Mouse (Mus musculus): ENCODE data around the gene Pdap1. TPM values are rescaled to one million over a fixed set of nuclear protein-coding genes. Genes with fewer than 3 reads are reported as not detected.

Pdap1 gene
- polyA plus RNA-seq, 2 experiments = 91.5 to 114 TPM

GRCm38 (mm10) chr5:145166536-145167305 lies 26.7 kb upstream of the Pdap1 start, which contains the start of the genes Ptcd1 and Cpsf4:
TSS of gene Ptcd1 (minus strand) at chr5:145167108.
TSS of gene Cpsf4 (plus strand) at chr5:145167213.
- Histone ChIP-seq H3K9me3 (ENCODE audit: control insufficient read depth, low read length) (no peaks in the 10 kb centered on the region), H3K9ac (ENCODE audit: low read depth, low read length, severe bottlenecking) (peak within 1 kb of the TSS; percentile 91), H3K36me3 (ENCODE audit: control insufficient read depth, insufficient read depth, low read length) (peaks cover 48% of the 10 kb centered on the region), H3K4me2 (replicated peaks; ENCODE audit: low read depth, low read length, severe bottlenecking) (peak within 1 kb of the TSS; percentile 72), H3K27ac (replicated peaks; ENCODE audit: low read depth, low read length) (peak within 1 kb of the TSS; percentile 74), H3K4me3 (replicated peaks; ENCODE audit: low read length) (peak within 1 kb of the TSS; percentile 90), H3K27me3 (ENCODE audit: control insufficient read depth, insufficient read depth, low read length) (no peaks in the 10 kb centered on the region), H3K4me1 (ENCODE audit: control insufficient read depth, insufficient read depth, low read length) (peaks cover 14% of the 10 kb centered on the region)
- ATAC-seq (ENCODE audit: low FRiP score, low read depth) (peak; percentile 96), DNase-seq (ENCODE audit: low spot score) (peak; percentile 99)
- 5% methylated on average over 44 of the region's 51 CpGs for WGBS
- no peak for TF ChIP-seq POLR2A (IDR thresholded peaks at IDR 0.05; ENCODE audit: borderline replicate concordance, extremely low read depth, insufficient read depth, insufficient read length)

GRCm38 (mm10) chr5:145165184-145165583 lies 25.1 kb upstream of the Pdap1 start:
- Histone ChIP-seq H3K27me3 (ENCODE audit: control insufficient read depth, insufficient read depth, low read length) (no peaks in the 10 kb centered on the region), H3K27ac (replicated peaks; ENCODE audit: low read depth, low read length) (no peak overlapping the region), H3K9ac (ENCODE audit: low read depth, low read length, severe bottlenecking) (no peak overlapping the region), H3K4me3 (replicated peaks; ENCODE audit: low read length) (no peak overlapping the region), H3K36me3 (ENCODE audit: control insufficient read depth, insufficient read depth, low read length) (peaks cover 50% of the 10 kb centered on the region), H3K4me1 (ENCODE audit: control insufficient read depth, insufficient read depth, low read length) (peaks cover 14% of the 10 kb centered on the region), H3K9me3 (ENCODE audit: control insufficient read depth, low read length) (no peaks in the 10 kb centered on the region), H3K4me2 (replicated peaks; ENCODE audit: low read depth, low read length, severe bottlenecking) (no peak overlapping the region)
- ATAC-seq (ENCODE audit: low FRiP score, low read depth) (no peak), DNase-seq (ENCODE audit: low spot score) (no peak)
- no peak for TF ChIP-seq POLR2A (IDR thresholded peaks at IDR 0.05; ENCODE audit: borderline replicate concordance, extremely low read depth, insufficient read depth, insufficient read length)
- WGBS = 87% methylated on average over 15 of the region's 15 CpGs

- no peak overlapping the region for H3K4me2 ChIP-seq (replicated peaks; ENCODE audit: low read depth, low read length, severe bottlenecking)
- 74% methylated on average over 3 of the region's 3 CpGs for WGBS
- no peak overlapping the region for H3K27ac ChIP-seq (replicated peaks; ENCODE audit: low read depth, low read length)
- no peak overlapping the region for H3K4me3 ChIP-seq (replicated peaks; ENCODE audit: low read length)
- TF ChIP-seq POLR2A (IDR thresholded peaks at IDR 0.05; ENCODE audit: borderline replicate concordance, extremely low read depth, insufficient read depth, insufficient read length) = no peak
- peaks cover 52% of the 10 kb centered on the region for H3K36me3 ChIP-seq (ENCODE audit: control insufficient read depth, insufficient read depth, low read length)
- H3K9ac ChIP-seq (ENCODE audit: low read depth, low read length, severe bottlenecking) = no peak overlapping the region
- peaks cover 14% of the 10 kb centered on the region for H3K4me1 ChIP-seq (ENCODE audit: control insufficient read depth, insufficient read depth, low read length)
- DNase-seq (ENCODE audit: low spot score) = no peak
- no peak for ATAC-seq (ENCODE audit: low FRiP score, low read depth)
- H3K9me3 ChIP-seq (ENCODE audit: control insufficient read depth, low read length) = no peaks in the 10 kb centered on the region
- H3K27me3 ChIP-seq (ENCODE audit: control insufficient read depth, insufficient read depth, low read length) = no peaks in the 10 kb centered on the region
Measured at GRCm38 (mm10) chr5:145164710-145165109, 24.7 kb upstream of the Pdap1 start.

- H3K4me2 ChIP-seq (replicated peaks; ENCODE audit: low read depth, low read length, severe bottlenecking) = no peak overlapping the region
- H3K4me1 ChIP-seq (ENCODE audit: control insufficient read depth, insufficient read depth, low read length) = peaks cover 6% of the 10 kb centered on the region
- DNase-seq (ENCODE audit: low spot score) = no peak
- WGBS = 92% methylated on average over 14 of the region's 14 CpGs
- no peak for TF ChIP-seq POLR2A (IDR thresholded peaks at IDR 0.05; ENCODE audit: borderline replicate concordance, extremely low read depth, insufficient read depth, insufficient read length)
- H3K27ac ChIP-seq (replicated peaks; ENCODE audit: low read depth, low read length) = no peak overlapping the region
- no peak overlapping the region for H3K4me3 ChIP-seq (replicated peaks; ENCODE audit: low read length)
- ATAC-seq (ENCODE audit: low FRiP score, low read depth) = no peak
- peaks cover 73% of the 10 kb centered on the region for H3K36me3 ChIP-seq (ENCODE audit: control insufficient read depth, insufficient read depth, low read length)
- H3K27me3 ChIP-seq (ENCODE audit: control insufficient read depth, insufficient read depth, low read length) = no peaks in the 10 kb centered on the region
- no peaks in the 10 kb centered on the region for H3K9me3 ChIP-seq (ENCODE audit: control insufficient read depth, low read length)
- no peak overlapping the region for H3K9ac ChIP-seq (ENCODE audit: low read depth, low read length, severe bottlenecking)
Measured at GRCm38 (mm10) chr5:145161361-145161760, 21.3 kb upstream of the Pdap1 start.

GRCm38 (mm10) chr5:145152690-145153089 lies 12.7 kb upstream of the Pdap1 start:
- Histone ChIP-seq H3K4me3 (replicated peaks; ENCODE audit: low read length) (no peak overlapping the region), H3K36me3 (ENCODE audit: control insufficient read depth, insufficient read depth, low read length) (peaks cover 86% of the 10 kb centered on the region), H3K4me1 (ENCODE audit: control insufficient read depth, insufficient read depth, low read length) (no peaks in the 10 kb centered on the region), H3K9me3 (ENCODE audit: control insufficient read depth, low read length) (no peaks in the 10 kb centered on the region), H3K27me3 (ENCODE audit: control insufficient read depth, insufficient read depth, low read length) (no peaks in the 10 kb centered on the region), H3K27ac (replicated peaks; ENCODE audit: low read depth, low read length) (no peak overlapping the region), H3K9ac (ENCODE audit: low read depth, low read length, severe bottlenecking) (no peak overlapping the region), H3K4me2 (replicated peaks; ENCODE audit: low read depth, low read length, severe bottlenecking) (no peak overlapping the region)
- WGBS = 92% methylated on average over 5 of the region's 5 CpGs
- no peak for DNase-seq (ENCODE audit: low spot score)
- ATAC-seq (ENCODE audit: low FRiP score, low read depth) = no peak
- TF ChIP-seq POLR2A (IDR thresholded peaks at IDR 0.05; ENCODE audit: borderline replicate concordance, extremely low read depth, insufficient read depth, insufficient read length) = no peak
